Mouse (Mus musculus) embryonic facial prominence, embryonic 15.5 days (tissue): ENCODE results near the gene Pip5k1b. TPM values are rescaled to one million over a fixed set of nuclear protein-coding genes. Genes with fewer than 3 reads are reported as not detected.

Source experiments
- ATAC-seq: fragments of 200-750 bp; cut with Nextera tagmentation; 2 replicates; pipeline ENCODE4 v1.8.0; 2017; ENCODE audit warnings: low read depth, moderate TSS enrichment; ENCODE audit not compliant: insufficient number of reproducible peaks, low FRiP score, low TSS enrichment
- H3K27ac ChIP-seq: fragments of 300-500 bp; sonication (generic); replicated peaks from 2 replicates; pipeline ENCODE4 v1.5.1; 2015; ENCODE audit warnings: mild to moderate bottlenecking, inconsistent platforms
- H3K27me3 ChIP-seq: fragments of 300-500 bp; sonication (generic); 2 replicates; pipeline ENCODE4 v1.6.1; 2015; ENCODE audit warnings: inconsistent platforms
- H3K36me3 ChIP-seq: fragments of 300-500 bp; sonication (generic); 2 replicates; pipeline ENCODE4 v1.6.1; 2015; ENCODE audit warnings: mild to moderate bottlenecking, inconsistent platforms
- H3K4me1 ChIP-seq: fragments of 300-500 bp; sonication (generic); 2 replicates; pipeline ENCODE4 v1.6.1; 2015; ENCODE audit warnings: inconsistent platforms
- H3K4me2 ChIP-seq: fragments of 300-500 bp; sonication (generic); replicated peaks from 2 replicates; pipeline ENCODE4 v1.6.1; 2015; ENCODE audit warnings: mild to moderate bottlenecking, inconsistent platforms
- H3K4me3 ChIP-seq: fragments of 300-500 bp; sonication (generic); replicated peaks from 2 replicates; pipeline ENCODE4 v1.5.1; 2015; ENCODE audit warnings: mild to moderate bottlenecking, inconsistent platforms
- H3K9ac ChIP-seq: fragments of 300-500 bp; sonication (generic); 2 replicates; pipeline ENCODE4 v1.6.1; 2015; ENCODE audit warnings: inconsistent platforms
- H3K9me3 ChIP-seq: fragments of 300-500 bp; sonication (generic); replicated peaks from 2 replicates; pipeline ENCODE4 v1.6.1; 2016; ENCODE audit warnings: inconsistent platforms
- WGBS: fragments of 180-500 bp; shearing (Covaris S2); methylation state at CpG from one replicate; pipeline ENCODE4 v1.1.7; 2015; 5-methylcytosine and 5-hydroxymethylcytosine counted together
- polyA plus RNA-seq: library from polyadenylated mRNA; unstranded; fragments of >200 nt; fragmentation: Nextera tagmentation; extraction: Ambion mirVana; gene quantifications from 2 replicates; pipeline ENCODE4 v1.2.1, GENCODE M21; 2015

Gene Pip5k1b
- polyA plus RNA-seq, 1 experiment from 2014 or later = 1.1 TPM

DNA sequence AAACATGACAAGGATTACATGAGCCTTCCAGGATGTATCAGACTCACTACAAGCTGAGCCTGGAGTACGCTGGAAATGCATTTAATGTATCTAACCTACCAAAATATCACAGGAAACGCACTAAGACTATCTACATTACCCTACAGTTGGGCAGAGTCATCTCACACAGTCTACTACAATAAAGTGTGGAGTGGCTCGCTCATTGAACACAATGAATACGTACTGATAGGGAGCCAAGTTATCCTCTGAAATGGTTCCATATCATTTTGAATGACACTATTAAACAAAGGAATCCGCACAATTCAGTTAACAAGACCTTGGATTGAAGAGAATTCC, 28.1 kb downstream of the Pip5k1b start:
- H3K27ac ChIP-seq = no peak overlapping the region
- ATAC-seq = no peak
- no peaks in the 10 kb centered on the region for H3K9me3 ChIP-seq
- H3K4me2 ChIP-seq = no peak overlapping the region
- H3K4me1 ChIP-seq = no peaks in the 10 kb centered on the region
- H3K27me3 ChIP-seq = no peaks in the 10 kb centered on the region
- no peak overlapping the region for H3K4me3 ChIP-seq
- H3K9ac ChIP-seq = no peak overlapping the region
- no peaks in the 10 kb centered on the region for H3K36me3 ChIP-seq
- WGBS = 91% methylated on average over 5 of the region's 5 CpGs

DNA sequence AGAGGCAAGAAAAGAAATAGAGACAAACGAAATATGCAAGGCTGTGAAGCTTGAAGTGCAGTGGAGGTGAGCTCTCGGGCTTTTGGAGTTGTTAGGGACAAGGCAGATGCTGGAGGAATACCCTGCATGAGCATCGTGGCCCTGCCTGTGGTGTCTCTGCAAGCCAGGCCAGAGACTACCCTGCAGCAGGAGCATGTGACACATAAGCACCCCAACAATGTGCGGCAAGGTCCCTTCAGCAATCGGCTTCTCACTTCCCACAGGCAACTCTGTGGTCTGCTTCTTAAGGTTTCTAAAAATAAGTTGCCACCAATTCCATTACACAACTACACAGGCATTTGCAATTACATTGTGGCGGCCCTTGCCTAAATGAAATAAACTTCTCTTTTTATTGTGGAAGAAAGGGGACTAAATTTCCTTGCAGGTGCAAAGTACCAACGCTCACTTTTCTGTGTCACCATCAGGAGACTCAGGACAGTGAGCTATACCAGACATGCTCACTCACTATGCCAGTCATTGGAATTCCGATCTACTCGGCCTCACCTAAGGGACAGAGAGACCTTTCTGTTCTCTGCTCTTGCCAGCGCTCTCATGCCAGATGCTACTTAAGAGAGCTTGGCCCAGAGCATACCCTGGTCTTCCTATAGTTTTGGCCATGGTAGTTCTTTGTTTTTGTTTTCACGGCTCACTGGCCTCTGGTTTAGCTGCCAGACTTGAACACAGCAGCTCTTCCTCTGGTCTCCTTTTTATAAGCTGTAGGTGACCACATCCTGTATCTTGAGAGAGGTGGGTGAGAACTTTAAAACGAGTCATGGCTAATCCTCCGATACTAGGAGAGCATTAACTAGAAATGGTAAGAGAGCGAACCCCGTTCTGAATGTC, 28.7 kb downstream of the Pip5k1b start:
- ATAC-seq = no peak
- H3K4me3 ChIP-seq = no peak overlapping the region
- no peak overlapping the region for H3K9ac ChIP-seq
- H3K4me2 ChIP-seq = no peak overlapping the region
- H3K27me3 ChIP-seq = no peaks in the 10 kb centered on the region
- WGBS = 71% methylated on average over 15 of the region's 15 CpGs
- no peaks in the 10 kb centered on the region for H3K4me1 ChIP-seq
- no peaks in the 10 kb centered on the region for H3K9me3 ChIP-seq
- no peak overlapping the region for H3K27ac ChIP-seq
- H3K36me3 ChIP-seq = no peaks in the 10 kb centered on the region

DNA sequence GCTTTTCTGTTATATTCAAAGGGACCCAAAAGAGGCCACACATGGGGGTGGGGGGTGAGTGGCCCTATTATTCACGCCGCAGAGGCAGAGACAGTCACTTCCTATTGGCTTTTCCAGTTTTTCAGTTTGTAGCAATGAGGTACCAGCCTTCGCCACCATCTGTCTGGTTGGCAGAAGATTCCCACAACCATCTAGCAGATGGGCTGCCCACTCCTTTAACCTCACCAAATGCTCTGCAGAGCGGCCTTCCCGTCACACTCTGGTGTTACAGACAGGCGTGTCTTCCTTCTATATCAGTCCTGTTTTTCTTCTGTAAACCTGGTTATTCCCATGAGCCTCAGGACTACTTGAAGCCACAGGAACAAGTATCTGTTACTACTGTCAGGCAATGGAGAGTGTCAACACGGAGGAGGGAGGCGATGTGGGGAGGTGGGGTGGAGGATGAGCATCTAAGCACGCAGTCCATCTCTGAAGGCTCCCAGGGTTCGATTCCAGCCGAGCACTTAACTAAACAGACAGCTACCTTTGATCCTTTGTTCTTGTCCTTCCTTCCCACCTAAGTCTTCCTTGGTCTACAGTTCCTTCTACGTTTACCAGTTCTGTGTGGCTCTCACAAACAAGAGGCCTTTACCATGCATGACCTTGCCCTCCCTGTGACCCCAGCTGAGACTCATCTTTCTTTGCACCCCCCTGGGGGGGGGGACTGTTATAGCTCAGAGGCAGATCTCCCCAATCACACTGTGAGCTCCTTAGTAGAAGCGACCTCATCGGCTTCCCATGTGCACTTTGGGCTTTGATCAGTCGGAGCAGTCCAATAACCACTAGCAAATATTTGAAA, 32.0 kb downstream of the Pip5k1b start:
- Histone ChIP-seq H3K4me2 (no peak overlapping the region), H3K9me3 (no peaks in the 10 kb centered on the region), H3K27me3 (no peaks in the 10 kb centered on the region), H3K4me1 (no peaks in the 10 kb centered on the region), H3K9ac (no peak overlapping the region), H3K4me3 (no peak overlapping the region), H3K27ac (no peak overlapping the region), H3K36me3 (no peaks in the 10 kb centered on the region)
- ATAC-seq = no peak
- 76% methylated on average over 15 of the region's 15 CpGs for WGBS

DNA sequence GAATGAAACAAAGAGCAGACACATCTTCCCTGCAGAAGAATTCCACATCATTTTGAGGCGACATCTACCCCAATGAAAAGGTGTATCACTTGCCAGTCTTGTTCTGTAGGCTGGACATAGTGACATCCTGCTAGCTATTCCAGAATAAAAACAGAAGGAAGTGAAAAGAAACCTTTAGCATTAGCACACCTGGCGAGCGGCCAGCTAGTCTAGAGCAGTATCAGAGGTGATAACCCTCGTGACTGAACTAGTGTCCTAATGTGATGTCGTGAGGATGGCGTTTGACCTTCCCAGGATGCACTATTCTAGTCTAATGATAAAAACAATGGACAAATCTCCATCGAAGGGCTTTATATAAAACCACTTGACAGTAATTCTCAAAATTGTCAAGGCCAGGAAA, 33.7 kb downstream of the Pip5k1b start:
- H3K27me3 ChIP-seq = no peaks in the 10 kb centered on the region
- no peaks in the 10 kb centered on the region for H3K4me1 ChIP-seq
- no peak overlapping the region for H3K9ac ChIP-seq
- no peaks in the 10 kb centered on the region for H3K9me3 ChIP-seq
- H3K4me2 ChIP-seq = no peak overlapping the region
- no peak for ATAC-seq
- WGBS = 84% methylated on average over 7 of the region's 7 CpGs
- H3K27ac ChIP-seq = no peak overlapping the region
- H3K4me3 ChIP-seq = no peak overlapping the region
- H3K36me3 ChIP-seq = no peaks in the 10 kb centered on the region

DNA sequence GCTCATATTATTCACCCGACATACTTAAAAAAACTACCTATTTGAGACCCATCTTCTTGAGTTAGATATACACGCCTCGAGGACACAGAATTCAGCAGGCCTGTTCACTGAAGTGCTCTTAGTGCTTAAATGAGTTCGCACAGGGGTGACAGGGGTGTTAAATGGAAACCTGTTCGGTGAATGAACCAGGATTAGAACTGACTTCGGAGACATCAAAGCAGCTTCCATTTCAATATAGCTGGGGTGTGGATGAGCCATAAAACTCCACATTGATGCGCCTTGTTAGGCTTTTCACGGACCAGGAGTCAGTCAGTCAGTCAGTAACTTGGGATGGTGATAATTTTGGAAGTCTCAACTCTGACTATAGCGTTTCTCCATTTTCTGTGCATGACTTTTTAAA, 34.5 kb downstream of the Pip5k1b start:
- 81% methylated on average over 9 of the region's 9 CpGs for WGBS
- no peak overlapping the region for H3K4me3 ChIP-seq
- no peak for ATAC-seq
- H3K36me3 ChIP-seq = no peaks in the 10 kb centered on the region
- H3K9me3 ChIP-seq = no peaks in the 10 kb centered on the region
- H3K4me1 ChIP-seq = no peaks in the 10 kb centered on the region
- H3K27ac ChIP-seq = no peak overlapping the region
- H3K4me2 ChIP-seq = no peak overlapping the region
- H3K27me3 ChIP-seq = no peaks in the 10 kb centered on the region
- H3K9ac ChIP-seq = no peak overlapping the region

DNA sequence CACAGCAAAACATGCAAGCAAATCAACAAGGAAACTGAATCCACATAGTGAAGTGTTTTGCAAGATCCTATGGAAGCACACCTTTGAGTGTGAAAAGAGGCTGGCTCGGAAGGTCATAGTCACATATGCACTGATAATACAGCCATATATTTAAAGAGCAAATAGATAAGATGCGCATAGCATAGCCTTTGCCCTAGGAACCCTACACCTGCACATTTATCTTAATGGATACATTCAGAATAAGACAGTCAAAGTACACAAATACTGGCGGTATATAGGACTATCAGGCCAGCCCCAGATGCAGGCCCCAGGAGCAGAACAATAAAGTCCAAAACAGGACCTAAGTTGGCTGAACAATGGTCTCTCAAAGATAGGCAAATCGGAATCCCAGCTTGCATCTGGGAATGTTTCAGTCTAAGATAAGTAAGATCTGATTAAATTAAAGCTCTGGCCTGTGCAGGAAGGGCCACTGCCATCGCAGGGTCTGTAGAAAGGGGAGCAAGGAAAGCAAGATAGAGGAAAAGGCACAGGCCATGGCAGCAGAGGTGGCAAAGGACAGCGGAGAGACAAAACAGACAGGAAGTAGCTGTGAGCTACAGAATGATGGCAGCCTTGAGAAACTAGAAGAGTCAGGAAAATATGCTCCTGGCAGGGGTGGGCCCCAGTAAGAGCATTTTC, 35.8 kb downstream of the Pip5k1b start:
- Histone ChIP-seq H3K27ac (no peak overlapping the region), H3K27me3 (no peaks in the 10 kb centered on the region), H3K4me2 (no peak overlapping the region), H3K4me1 (no peaks in the 10 kb centered on the region), H3K9ac (no peak overlapping the region), H3K36me3 (no peaks in the 10 kb centered on the region), H3K9me3 (no peaks in the 10 kb centered on the region), H3K4me3 (no peak overlapping the region)
- WGBS = 85% methylated on average over 6 of the region's 6 CpGs
- no peak for ATAC-seq

- H3K9ac ChIP-seq = no peak overlapping the region
- no peaks in the 10 kb centered on the region for H3K4me1 ChIP-seq
- no peak for ATAC-seq
- H3K9me3 ChIP-seq = no peaks in the 10 kb centered on the region
- H3K4me2 ChIP-seq = no peak overlapping the region
- no peaks in the 10 kb centered on the region for H3K36me3 ChIP-seq
- H3K27me3 ChIP-seq = no peaks in the 10 kb centered on the region
- H3K4me3 ChIP-seq = no peak overlapping the region
- H3K27ac ChIP-seq = no peak overlapping the region
These were observed 37.3 kb downstream of the Pip5k1b start for GRCm38 (mm10) chr19:24518384-24518783.

DNA sequence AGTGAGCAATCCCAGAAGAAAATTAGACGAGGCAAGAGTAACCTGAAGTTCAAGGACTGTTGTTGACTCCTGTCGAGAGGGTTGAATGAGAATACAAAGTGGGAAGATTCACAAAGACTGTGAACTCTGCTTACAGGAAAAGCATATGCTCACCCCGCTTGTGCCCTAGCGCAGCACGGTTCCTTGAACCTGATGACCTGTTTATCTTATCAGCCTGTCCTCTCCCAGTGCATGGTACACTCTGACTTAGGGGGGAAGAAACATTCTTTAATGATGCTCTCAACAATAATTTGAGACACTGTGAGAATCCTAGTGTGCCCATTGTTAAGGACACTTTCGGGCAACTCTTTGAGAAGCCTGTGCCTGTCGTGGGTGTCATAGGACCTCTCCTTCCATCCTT, 38.6 kb downstream of the Pip5k1b start:
- H3K9ac ChIP-seq = no peak overlapping the region
- 83% methylated on average over 7 of the region's 7 CpGs for WGBS

DNA sequence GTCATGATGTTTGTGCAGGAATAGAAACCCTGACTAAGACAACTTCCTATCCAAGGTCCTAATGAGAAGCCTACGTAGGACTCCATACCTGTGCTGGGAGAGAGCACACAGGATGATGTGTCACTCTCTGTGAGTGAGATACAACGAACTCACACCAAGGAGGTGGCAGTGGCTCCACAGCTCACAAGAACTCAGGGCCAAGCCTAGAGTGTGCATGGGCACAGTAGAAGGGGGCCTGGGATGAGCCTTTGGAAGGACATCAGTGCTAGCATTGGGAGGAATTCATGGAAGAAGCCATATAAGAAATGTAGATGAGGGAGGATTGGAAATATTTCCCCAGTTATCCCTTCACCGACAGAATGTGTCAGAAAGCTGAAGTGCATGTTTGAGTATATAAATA, 39.7 kb downstream of the Pip5k1b start:
- no peak overlapping the region for H3K4me3 ChIP-seq
- no peak overlapping the region for H3K4me2 ChIP-seq
- 88% methylated on average over 3 of the region's 3 CpGs for WGBS

More for the DNA sequence above, 38.6 kb downstream of the Pip5k1b start:
- no peak for ATAC-seq
- H3K4me1 ChIP-seq = no peaks in the 10 kb centered on the region
- no peaks in the 10 kb centered on the region for H3K9me3 ChIP-seq
- H3K27me3 ChIP-seq = no peaks in the 10 kb centered on the region
- H3K36me3 ChIP-seq = no peaks in the 10 kb centered on the region
- H3K4me2 ChIP-seq = no peak overlapping the region
- H3K4me3 ChIP-seq = no peak overlapping the region
- no peak overlapping the region for H3K27ac ChIP-seq

DNA sequence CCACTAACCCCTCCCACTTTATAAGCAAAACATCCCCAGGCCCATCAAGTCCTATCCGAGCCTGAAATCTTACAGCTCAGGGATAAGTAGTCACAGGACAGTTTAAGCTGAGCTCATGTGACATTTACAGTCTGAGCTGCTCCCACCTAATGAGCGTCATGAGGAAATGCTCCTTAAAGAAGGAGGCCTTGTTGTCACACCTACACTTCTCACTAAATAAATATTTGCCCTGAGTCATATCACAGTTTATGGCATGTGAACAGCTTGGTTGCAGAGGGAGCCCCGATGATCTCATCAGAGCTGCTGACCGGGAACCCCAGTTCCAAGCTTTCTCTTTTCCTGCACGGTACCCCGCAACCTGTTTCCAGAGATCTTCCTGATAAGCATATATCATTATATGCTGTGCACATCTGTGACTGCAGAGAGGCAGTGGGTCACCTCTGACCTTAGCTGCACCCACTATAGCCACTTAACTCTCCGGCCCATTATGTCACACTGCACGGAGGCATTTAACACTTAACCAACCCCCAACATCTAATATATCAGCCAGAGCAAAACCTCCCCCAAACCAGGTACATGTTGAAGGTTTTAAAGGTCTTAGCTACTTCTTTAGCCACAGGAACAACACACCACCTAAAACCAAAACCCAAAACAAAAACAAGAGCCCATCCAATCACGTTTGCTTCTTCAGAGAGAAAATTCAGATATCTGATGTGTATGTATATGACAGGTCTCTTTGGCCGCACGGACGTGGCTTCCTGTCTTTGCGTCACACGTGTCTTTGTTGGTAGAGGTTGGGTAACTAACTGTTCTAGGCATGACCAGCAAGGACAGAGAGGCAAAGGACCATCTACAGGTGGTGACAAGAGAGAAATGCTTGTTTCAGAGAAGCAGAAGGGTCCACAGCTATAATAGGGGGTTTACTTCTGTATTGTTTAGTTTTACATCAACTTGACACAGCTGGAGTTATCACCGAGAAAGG, 40.7 kb downstream of the Pip5k1b start:
- H3K27me3 ChIP-seq = no peaks in the 10 kb centered on the region
- H3K4me1 ChIP-seq = no peaks in the 10 kb centered on the region
- H3K36me3 ChIP-seq = no peaks in the 10 kb centered on the region
- WGBS = 79% methylated on average over 15 of the region's 15 CpGs
- H3K27ac ChIP-seq = no peak overlapping the region
- no peak for ATAC-seq
- H3K4me2 ChIP-seq = no peak overlapping the region
- no peaks in the 10 kb centered on the region for H3K9me3 ChIP-seq
- no peak overlapping the region for H3K9ac ChIP-seq
- H3K4me3 ChIP-seq = no peak overlapping the region

More for the DNA sequence above, 39.7 kb downstream of the Pip5k1b start:
- Histone ChIP-seq H3K36me3 (no peaks in the 10 kb centered on the region), H3K27ac (no peak overlapping the region), H3K4me1 (no peaks in the 10 kb centered on the region), H3K9ac (no peak overlapping the region), H3K27me3 (no peaks in the 10 kb centered on the region), H3K9me3 (no peaks in the 10 kb centered on the region)
- ATAC-seq = no peak
